Mouse (Mus musculus): Measurements from ENCODE around the gene Btbd35f28. TPM values are rescaled to one million over a fixed set of nuclear protein-coding genes. Genes with fewer than 3 reads are reported as not detected.

Gene Btbd35f28
- not detected in 2 replicates for polyA plus RNA-seq (2021; fragmentation: Nextera tagmentation)
- long read RNA-seq, experiment 1, result 0 reads
- long read RNA-seq, experiment 2, result 0 reads

DNA sequence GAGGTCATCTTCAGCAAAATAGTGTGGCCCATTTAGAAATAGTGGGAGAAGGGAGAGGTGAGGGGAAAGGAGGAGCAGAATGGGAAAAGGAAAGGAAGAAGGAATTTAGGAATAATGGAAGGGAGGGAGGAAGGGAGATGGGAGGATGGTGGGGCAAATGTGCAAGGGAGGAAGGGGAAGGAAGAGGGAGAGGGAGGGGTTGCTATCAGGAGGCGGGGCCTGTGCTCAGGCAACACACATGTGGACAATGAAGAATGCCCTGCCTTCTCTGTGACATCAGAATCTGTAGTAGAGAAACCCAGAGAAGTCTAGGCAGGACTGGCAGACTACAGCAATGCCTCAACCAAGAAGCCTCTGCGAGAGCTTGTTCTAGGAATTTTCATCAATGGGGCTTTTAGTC is at the start of gene Btbd35f28:
Btbd35f28 (plus strand) TSS at position 301 of the 400 bp plus-strand sequence.

Other genes with a start within 250 kb of the Btbd35f28 start
- not detected in 2 replicates for gene Btbd35f16, start 239.6 kb upstream of the Btbd35f28 start, polyA plus RNA-seq (2021; fragmentation: Nextera tagmentation)
- not detected in 2 replicates for gene Btbd35f3, start 158.9 kb upstream of the Btbd35f28 start, polyA plus RNA-seq (2021; fragmentation: Nextera tagmentation)
- not detected in 2 replicates for gene Btbd35f20, start 94.7 kb downstream of the Btbd35f28 start, polyA plus RNA-seq (2021; fragmentation: Nextera tagmentation)
- gene Btbd35f17, start 174.1 kb downstream of the Btbd35f28 start, polyA plus RNA-seq (2021; fragmentation: Nextera tagmentation), result not detected in 2 replicates

Data from left cerebral cortex, adult 6 months (tissue).